Mouse (Mus musculus) megakaryocyte, embryonic 14.5 days (primary cell): ENCODE results near the gene Esrrb.

ENCODE experiments used
- FLI1 ChIP-seq: IDR thresholded peaks from 2 replicates; pipeline ENCODE4 v1.6.1; 2012; ENCODE audit warnings: low read length, inconsistent platforms, mixed read lengths
- GATA1 ChIP-seq: IDR thresholded peaks from 3 replicates; pipeline ENCODE4 v1.6.1; 2012; ENCODE audit warnings: mixed read lengths, low read length, inconsistent platforms, borderline replicate concordance

DNA sequence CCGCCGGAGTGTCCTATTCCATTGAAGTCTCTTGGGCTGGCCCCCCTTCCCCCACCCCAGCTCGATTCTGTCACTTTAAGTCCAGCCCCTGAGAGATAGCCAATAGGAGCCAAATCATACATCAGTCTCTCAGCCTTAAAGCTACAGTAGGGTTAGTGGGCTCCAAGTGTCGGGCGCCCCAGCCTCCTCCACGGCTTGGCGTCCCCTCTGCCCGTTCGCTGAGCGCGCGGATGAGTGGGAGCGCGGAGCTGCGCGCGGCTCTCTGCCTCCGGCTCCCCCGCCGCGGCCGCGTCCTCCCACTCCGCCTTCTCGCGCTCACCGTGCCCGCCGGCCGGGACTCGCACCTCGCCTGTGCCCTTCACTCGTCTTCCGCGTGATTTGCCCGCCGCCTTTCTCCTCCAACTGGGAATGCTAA, 60.6 kb downstream of the Esrrb start:
- TF ChIP-seq GATA1 (no peak), FLI1 (no peak)
